Mouse (Mus musculus): ENCODE data around the gene Ugt1a8.
"Not testable (repeated sequence)": the region's sequence is repeated elsewhere in the genome, so short reads cannot be mapped to it uniquely, and the experiment has no call there.

Ugt1a8 gene

DNA sequence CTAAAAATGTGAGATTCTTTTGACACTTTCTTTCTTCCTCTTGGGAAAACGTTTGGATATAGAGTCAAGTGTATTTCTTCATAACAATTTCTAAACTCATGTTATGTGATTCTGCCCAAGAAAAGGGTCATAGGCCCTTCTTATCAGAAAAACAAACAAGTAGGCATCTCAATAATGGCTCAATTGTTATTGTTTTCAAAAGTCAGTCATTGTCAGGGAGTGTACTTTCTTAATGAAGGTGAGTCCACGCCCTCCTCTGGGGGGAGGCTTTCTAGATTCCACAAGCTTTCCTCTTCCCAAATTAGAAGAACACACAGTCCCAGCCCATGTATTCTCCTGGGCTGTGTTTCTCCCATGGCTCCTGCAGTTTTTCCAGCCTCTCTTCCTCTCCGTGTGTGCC is at the start of gene Ugt1a8:
TSS of gene Ugt1a8 (plus strand) at position 301 of the 400 bp plus-strand sequence.
- no peak for DNase-seq (ENCODE audit: low spot score)

DNA sequence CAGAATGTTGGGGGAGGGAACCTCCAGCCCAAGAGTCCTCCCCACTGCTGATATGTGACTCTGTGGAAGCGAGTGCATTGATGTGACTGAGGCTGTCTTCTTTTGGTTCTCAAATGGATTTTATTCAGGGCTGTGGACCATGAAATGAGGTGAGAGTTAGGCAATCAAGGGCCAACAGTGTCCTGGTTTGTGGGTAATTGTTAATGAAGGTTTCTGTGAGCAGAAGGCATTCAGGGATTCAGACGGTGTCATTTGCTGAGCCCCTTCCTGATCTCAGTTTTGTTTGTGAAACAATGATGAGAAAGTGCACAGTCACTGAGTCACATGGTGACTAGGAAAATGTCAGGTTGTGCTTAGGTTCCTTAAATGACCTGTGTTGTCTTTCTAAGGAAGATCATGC is 44.6 kb upstream of the Ugt1a8 start:
- not testable (repeated sequence) for DNase-seq (ENCODE audit: low spot score)

DNA sequence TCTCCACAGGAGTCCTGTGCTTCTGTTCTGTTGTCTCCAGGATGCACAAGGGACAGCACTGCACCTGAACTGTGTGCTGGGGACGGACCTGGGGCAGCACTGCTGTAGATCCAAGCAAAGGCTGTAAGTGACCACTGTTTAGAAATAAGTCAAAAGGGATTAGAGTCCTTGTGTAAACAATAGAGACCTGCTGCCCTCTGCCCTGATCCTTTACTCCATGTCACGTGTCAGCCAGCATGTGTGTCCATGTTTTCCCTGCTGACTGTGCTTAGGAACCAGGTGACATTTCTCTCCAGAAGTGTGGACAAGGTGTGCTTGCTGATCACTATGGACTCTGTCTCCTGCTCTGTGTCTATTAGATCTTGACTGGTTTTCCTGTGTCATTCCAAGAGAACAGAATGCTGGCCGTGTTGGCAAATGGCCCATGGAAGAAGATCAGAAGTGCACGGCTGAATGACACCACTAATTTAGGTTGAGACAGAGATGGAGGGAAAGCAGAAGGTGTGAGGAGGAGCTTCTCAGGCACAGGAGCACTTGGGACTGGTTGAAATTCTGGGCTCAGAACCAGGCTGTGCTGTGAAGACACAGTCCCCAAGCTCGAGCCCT is 42.7 kb upstream of the Ugt1a8 start:
- DNase-seq (ENCODE audit: low spot score) = not testable (repeated sequence)

DNA sequence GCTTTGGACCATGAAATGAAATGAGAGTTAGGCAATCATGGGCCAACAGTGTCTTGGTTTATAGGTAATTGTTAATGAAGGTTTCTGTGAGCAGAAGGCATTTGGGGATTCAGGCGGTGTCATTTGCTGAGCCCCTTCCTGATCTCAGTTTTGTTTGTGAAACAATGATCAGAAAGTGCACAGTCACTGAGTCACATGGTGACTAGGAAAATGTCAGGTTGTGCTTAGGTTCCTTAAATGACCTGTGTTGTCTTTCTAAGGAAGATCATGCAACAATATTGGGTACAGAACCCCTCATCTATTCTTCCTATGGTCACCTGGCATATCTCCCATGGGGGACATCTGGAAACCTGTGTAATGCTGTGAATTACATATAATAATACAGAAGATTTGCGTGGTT is 40.2 kb upstream of the Ugt1a8 start:
- not testable (repeated sequence) for DNase-seq (ENCODE audit: low spot score)

DNA sequence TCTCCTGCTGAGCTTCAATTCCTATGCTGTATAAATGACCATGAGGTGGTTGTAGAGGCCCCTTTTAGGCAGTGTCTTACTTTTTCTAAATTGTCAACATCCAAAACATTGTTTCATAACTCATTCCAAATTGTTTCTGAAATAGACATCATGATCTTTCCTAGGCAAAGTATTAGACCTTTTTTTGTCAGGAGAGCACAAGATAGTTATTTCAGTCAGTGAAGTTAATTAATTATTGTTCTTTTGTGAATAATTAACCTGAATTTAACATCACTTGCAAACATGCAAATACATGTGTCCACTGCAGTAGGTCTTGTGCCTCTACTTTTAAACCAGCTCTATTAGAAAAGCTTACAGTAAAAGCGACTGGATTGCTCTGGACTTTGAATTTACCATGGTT is 32.5 kb upstream of the Ugt1a8 start, which contains the start of gene Ugt1a10:
TSS of gene Ugt1a10 (plus strand) at position 301 of the 400 bp plus-strand sequence.
- no peak for DNase-seq (ENCODE audit: low spot score)

DNA sequence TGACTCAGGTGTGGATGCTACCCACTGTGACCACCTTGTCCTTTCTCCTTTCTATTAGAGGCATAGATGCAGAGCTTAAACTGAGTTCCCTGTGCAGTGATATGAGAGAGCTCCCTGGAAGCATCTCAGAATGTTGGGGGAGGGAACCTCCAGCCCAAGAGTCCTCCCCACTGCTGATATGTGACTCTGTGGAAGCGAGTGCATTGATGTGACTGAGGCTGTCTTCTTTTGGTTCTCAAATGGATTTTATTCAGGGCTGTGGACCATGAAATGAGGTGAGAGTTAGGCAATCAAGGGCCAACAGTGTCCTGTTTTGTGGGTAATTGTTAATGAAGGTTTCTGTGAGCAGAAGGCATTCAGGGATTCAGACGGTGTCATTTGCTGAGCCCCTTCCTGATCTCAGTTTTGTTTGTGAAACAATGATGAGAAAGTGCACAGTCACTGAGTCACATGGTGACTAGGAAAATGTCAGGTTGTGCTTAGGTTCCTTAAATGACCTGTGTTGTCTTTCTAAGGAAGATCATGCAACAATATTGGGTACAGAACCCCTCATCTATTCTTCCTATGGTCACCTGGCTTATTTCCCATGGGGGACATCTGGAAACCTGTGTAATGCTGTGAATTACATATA is 21.0 kb upstream of the Ugt1a8 start:
- DNase-seq (ENCODE audit: low spot score) = not testable (repeated sequence)

DNA sequence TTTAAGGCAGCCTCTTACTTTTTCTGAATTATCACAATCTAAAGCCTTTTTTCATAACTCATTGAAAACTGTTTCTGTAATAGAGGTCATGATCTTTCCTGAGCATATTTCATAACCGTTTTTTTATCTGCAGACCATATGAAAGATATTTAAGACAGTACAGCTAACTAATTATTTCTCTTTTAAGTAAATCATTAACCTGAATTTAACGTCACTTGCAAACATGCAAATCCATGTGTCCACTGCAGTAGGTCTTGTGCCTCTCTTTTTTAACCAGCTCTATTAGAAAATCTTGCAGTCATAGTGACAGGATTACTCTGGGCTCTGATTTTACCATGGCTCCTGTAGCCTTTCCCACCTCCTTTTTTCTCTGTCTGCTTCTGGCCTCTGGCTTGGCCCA is 17.1 kb upstream of the Ugt1a8 start, which contains the start of gene Ugt1a9:
TSS of gene Ugt1a9 (plus strand) at position 306 of the 400 bp plus-strand sequence.
- DNase-seq (ENCODE audit: low spot score) = no peak

DNA sequence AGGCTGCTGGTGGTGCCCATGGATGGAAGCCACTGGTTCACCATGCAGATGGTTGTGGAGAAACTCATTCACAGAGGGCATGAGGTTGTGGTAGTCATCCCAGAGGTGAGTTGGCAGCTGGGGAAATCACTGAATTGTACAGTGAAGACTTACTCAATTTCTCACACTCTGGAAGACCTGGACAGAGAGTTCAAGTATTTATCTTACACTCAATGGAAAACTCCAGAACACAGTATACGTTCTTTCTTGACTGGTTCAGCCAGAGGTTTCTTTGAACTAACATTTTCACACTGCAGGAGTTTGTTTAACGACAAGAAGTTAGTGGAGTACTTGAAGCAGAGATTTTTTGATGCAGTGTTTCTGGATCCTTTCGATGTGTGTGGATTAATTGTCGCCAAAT is 16.7 kb upstream of the Ugt1a8 start:
- no peak for DNase-seq (ENCODE audit: low spot score)

DNA sequence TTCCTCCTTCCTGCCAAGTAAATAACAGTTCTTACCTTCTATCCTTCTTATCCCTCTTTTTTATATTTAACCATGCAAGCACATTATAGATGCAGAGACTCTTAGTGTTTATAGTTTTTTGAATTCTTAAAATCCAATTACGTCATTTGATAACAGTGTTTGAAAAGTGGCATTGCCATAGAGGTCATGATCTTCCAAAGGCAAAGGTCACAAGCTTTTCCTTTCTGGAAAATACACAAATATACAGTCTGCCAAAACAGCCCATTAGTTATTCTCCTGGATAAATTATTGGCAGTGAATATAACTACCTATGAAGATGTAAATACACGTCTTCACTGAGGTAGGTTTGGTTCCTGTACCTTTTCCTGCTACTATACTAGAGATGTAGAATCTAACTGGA is 13.1 kb upstream of the Ugt1a8 start:
- no peak for DNase-seq (ENCODE audit: low spot score)

DNA sequence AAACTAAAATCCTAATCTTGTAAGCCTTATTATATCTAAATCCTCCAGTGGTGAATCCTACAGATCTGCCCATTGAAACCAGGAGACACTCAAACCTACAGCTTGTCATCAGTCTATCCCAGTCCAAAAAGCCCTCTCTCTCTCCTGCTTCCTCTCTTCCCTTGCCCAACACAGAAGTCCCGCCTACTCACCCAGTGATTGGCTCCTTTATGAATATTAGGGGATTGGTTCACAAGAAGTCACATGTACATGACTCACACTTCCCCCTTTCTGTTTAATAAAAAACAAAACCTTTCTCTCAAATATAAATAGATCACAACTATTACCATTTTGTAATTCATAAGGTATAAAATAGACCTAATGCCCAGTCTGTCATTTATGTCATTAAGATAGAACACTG is 10.5 kb upstream of the Ugt1a8 start:
- no peak for DNase-seq (ENCODE audit: low spot score)

DNA sequence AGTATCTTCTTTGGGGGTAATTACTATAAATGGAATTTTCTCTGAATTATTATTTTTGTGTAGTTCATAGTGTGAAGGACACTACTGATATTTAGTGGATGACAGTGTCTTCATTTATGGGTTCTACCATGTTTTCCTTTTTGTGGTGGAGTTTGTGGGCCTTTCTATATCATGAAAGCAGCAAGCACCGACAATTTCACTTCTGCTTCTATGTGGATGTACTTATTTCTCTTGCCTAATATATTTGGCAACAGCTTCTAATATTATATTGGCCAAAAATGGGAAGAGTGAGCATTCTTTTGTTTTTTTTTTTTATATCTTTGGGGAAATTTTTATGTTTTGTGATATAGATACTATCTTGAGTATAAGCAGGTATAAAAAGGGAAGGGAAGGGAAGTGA is 5.9 kb upstream of the Ugt1a8 start:
- DNase-seq (ENCODE audit: low spot score) = no peak

DNA sequence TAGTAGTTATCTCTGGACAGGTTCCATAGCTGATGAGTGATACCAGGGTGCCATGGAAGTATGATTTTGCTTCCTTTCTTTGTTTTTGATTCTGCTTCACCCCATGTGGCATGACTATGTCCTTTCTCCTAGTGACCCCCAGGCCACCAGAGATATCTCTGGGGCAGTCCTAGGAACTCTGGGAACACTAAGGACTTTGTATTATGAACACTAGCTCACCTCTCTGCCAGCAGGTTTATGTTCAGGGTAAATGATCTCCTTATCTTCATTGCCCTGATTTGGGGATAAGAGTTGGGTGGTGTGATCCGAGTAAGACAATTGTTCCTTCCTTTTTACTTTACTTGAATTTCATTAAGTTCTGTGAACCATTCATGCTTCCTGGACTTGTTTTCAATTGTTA is 1.5 kb upstream of the Ugt1a8 start:
- no peak for DNase-seq (ENCODE audit: low spot score)

DNA sequence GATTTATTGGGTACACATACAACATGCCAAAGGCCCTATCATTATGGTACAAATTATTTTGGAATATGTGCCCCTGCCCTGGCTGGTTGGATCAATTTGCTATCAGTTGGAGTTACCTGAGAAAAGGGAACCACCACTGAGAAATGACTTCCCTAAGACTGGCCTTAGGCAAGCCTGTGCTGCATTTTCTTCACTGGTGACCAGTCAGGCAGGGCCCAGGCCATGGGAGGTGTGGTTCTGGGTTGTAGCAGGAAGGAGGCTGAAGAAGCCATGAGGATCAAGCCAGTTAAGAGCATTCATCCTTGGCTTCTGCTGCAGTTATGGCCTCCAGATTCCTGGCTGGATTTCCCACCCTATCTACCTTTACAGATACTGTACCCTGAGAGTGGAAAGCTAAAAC is 4.7 kb downstream of the Ugt1a8 start:
- DNase-seq (ENCODE audit: low spot score) = no peak

DNA sequence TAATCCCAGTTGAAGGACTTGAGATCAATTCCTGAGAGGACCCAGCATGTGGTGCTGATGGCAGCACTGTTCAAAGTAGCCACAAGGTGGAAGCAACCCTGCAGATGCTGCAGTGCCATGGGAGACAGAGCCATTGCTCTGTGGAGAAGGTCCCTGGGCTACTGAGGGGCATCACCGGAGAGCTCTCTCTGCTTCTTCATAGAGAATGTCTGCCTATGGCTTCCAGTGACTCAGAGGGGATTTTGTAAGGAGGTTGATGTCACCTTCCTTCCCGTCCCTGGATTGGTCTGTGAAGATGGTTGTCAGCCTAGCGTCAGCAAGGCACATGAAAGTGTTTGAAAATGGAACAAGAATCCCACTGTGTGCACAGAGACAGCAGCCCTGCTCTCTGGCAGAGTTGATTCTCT is 6.7 kb downstream of the Ugt1a8 start:
- DNase-seq (ENCODE audit: low spot score) = not testable (repeated sequence)

DNA sequence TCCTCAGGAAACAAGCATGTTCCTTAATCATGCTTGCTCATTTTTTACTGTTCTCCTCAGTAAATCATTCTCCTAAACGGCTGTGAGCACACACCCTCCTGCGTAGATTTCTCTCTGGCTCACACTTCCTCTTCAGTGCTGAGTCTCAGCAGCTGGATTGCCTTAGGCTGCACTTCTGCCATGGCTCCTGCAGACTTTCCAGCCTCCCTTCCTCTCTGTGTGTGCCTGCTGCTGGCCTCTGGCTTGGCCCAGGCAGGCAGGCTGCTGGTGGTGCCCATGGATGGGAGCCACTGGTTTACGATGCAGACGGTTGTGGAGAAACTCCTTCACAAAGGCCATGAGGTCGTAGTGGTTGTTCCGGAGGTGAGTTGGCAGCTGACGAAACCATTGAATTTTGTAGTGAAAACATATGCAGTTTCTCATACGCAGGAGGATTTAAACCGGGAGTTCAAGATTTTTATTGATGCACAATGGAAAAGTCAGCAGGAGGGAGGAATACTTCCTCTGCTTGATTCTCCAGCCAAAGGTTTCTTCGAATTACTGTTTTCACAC is 7.4 kb downstream of the Ugt1a8 start, which contains the start of gene Ugt1a7c:
TSS of gene Ugt1a7c (plus strand) at position 122 of the 552 bp plus-strand sequence.
- no peak for DNase-seq (ENCODE audit: low spot score)

DNA sequence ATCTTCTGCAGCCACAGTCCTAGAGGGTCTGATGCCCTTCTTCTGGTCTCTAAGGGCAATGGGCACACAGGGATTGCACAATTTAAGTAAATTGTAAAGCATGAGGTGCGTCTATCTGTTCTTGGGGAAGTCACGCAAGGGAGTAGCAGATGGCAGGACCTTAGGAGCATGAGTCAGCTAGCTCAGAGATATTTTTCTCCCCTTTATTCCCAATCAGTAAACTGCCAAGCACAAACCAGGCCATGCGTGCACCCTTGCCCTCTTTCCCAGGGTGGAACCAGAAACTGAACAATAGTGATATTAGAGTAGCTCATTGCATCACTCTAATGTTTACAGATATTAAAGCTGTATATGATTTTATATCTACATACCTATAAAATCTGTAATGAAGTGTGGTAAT is 10.9 kb downstream of the Ugt1a8 start:
- DNase-seq (ENCODE audit: low spot score) = not testable (repeated sequence)

DNA sequence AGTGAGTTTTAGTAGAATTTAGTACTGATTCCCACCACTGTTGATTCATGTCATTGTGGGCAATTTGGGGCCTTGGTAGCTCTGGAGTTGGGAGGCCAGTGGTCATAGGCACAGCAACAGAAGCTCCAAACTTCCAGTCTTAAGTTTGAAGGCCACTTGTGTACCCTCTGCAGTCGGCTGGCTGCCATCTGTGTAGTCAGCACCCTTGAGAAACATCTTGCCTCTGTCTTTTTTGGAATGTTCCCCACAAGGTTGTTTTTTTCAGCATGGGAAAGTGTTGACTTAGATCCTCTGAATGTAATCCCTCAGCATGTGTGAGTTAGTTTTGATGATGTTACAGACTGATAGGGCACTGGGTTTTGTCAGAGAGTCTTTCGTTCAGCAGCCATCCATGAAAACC is 12.1 kb downstream of the Ugt1a8 start:
- not testable (repeated sequence) for DNase-seq (ENCODE audit: low spot score)

DNA sequence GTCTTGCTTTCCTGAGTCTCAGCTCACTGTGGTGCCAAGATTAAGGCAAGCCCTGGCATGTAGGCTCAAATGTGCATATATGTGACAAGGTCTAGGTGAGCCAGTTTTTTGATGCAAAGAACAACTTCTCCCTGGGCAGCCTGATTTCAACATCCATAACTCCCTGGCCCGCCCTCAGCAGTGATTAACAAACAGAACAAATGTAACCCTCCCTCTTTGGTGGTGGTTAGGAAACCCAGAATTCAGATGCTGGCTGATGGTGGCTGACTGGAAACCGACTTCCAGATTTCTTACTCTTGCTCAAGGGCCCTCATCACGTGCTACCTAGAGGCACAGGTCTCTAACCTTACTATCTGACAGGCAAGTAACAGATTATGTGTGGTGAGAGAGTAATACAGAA is 15.4 kb downstream of the Ugt1a8 start, which contains the start of gene Ugt1a6b:
TSS of gene Ugt1a6b (plus strand) at position 234 of the 400 bp plus-strand sequence.
- DNase-seq (ENCODE audit: low spot score) = not testable (repeated sequence)

DNA sequence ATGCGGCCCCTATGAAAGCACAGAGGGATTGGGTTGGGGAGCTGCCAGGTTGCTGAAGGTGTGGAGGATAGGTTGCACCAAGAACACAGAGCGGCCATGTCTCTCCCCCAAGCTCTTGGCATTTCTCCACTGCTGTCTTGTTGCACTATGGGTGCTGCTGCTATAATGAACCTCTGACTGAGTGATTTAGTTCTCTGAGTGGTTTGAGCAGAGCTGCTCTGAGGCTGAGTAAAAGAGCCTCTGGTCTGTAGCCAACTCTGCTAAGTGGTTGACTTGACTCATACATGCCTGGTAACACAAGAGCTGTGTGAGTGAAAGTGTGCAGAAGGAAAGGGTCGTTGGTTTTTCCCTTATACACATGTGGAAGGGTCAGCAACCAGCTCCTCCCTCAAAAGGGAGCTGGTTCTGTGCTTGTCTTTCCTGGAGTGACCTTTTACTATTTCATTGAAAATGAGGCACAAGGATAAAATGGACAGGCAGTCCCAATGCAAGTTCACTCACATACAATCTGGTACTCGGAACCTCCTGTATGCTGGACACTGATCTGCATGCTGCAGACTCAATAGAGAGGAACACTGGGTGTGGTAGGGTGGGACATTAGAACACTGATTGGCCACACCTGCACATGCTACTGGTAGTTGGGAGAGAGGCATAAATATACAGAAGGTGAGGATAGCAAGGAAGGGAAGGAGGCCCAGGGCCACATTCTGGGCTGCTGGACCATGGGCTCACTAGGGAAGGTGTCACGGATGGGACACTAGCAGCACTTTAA is 16.3 kb downstream of the Ugt1a8 start:
- not testable (repeated sequence) for DNase-seq (ENCODE audit: low spot score)

DNA sequence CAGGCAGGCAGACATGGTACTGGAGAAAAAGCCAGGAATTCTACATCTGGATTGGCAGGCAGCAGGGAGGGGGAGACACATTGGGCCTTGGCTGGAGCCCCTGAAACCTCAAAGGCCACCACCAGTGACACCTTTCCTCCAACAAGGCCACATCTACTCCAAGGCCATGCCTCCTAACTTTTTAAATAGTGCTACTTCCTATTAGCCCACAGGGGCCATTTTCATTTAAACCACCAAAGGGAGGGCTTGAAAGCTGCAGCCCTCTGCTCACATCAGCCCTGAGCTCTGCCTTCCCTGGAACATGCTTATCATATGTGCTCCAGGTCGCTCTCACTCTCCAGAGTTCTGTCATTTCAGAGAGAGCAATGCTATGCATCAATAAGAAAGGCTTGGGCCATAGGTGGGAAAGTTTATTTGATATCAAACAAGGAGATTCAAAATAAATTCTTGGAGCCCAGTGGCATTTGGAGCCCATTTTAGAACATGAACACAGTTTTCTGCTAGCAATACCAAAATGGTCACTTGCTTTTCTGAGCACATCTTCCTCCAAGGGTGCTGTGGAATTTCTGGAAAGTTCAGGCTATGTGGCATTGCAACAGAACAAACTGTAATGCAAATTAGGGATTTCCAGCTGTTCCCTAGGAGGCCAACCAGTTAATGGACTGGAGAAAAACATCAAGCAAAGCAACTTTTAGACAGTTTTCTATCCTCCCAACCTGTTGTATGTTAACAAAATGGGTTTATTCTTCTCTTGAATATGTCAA is 17.2 kb downstream of the Ugt1a8 start:
- DNase-seq (ENCODE audit: low spot score) = no peak

DNA sequence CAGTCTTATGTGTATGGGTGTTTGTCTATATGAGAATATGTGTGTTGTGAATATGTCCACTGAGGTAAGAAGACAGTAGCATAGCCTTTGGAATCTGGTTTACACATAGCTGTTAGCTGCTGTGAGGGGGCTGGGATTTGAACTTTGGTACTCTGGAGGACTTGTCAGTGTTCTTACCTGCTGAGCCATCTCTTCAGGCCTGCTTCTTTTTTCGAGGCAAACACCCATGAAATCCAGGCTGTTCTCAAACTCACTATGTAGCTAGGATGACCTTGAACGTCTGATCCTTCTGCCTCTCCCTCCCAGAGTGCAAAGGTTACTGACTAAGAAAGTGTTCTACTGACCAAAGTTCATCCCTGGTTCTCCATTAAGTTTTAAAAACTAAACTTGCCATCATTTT is 18.0 kb downstream of the Ugt1a8 start:
- no peak for DNase-seq (ENCODE audit: low spot score)
